In genomic region chr17:31846352-31846751, GRCm38 (mm10) we compare ENCODE assay signal across 24 mouse cellular contexts.
"Had no signal": no experiment of that assay in that cellular context is flagged by ENCODE, and none has a peak within 500 bp of the region (broad histone marks: within the 10 kb centered on the region; RNA-seq: fewer than 3 reads in every experiment).

No protein-coding gene starts in this region.

- H3K27me3 ChIP-seq: heart, embryonic 12.5 days; hindbrain, embryonic 12.5 days; intestine, embryonic 15.5 days; limb, embryonic 12.5 days had no signal

- H3K4me1 ChIP-seq: hindbrain, embryonic 12.5 days had no signal

- H3K4me3 ChIP-seq: gastrocnemius, adult 2 months; heart, embryonic 10.5 days; heart, embryonic 12.5 days; hindbrain, embryonic 12.5 days; intestine, embryonic 15.5 days; layer of hippocampus, adult 2 months; left cerebral cortex, adult 2 months; limb, embryonic 10.5 days; limb, embryonic 12.5 days had no signal

- H3K9ac ChIP-seq: heart, embryonic 12.5 days; hindbrain, embryonic 14.5 days; intestine, embryonic 15.5 days; limb, embryonic 12.5 days had no signal

- H3K27ac ChIP-seq: gastrocnemius, adult 2 months; heart, embryonic 10.5 days; hindbrain, embryonic 12.5 days; hindbrain, embryonic 14.5 days; intestine, embryonic 15.5 days; layer of hippocampus, adult 2 months; left cerebral cortex, adult 2 months; limb, embryonic 10.5 days; limb, embryonic 12.5 days had no signal

- H3K9me3 ChIP-seq: heart, embryonic 10.5 days; heart, embryonic 12.5 days; hindbrain, embryonic 12.5 days; intestine, embryonic 15.5 days; limb, embryonic 10.5 days; limb, embryonic 12.5 days had no signal

- ATAC-seq: hindbrain, embryonic 16.5 days; inflammation-experienced regulatory T-cells, adult 6 months; intestine, embryonic 15.5 days; intestine, postnatal 0 days had no signal

- DNase-seq: gastrocnemius, adult 2 months; gastrocnemius, postnatal 10 days; gastrocnemius, postnatal 25 days; heart, adult 18-20 months; heart, postnatal 10 days; kidney, adult 18-20 months; kidney, adult 8-10 months; kidney, postnatal 10 days; kidney, postnatal 25 days; kidney, postnatal 4 days; liver had no signal

- H3K4me2 ChIP-seq: heart, embryonic 12.5 days; hindbrain, embryonic 12.5 days; hindbrain, embryonic 14.5 days; intestine, embryonic 15.5 days; limb, embryonic 12.5 days; liver, embryonic 11.5 days had no signal
